Mouse (Mus musculus): ENCODE measurements around the gene Ube2u.

Ube2u gene

DNA sequence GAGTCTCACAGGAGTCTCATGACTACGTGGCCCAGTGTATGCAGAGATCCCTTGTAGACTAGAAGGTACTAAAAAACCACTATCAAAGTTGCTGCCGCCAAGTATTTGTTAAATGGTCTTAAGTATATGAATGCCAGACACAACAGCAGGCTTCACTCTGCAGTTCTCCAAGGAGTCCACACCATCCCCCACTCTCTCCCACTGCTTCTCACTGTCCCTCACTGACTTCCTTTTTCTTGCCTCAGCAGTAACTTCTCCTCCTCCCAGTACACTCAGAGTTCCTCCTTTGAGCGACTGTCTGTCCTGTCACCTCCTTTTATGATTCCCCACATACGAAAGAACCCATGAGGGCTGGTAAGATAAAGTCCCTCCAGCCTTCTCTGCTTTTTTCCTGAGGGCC, 69.3 kb downstream of the Ube2u start:
- no peak for DNase-seq (ENCODE audit: low spot score)

DNA sequence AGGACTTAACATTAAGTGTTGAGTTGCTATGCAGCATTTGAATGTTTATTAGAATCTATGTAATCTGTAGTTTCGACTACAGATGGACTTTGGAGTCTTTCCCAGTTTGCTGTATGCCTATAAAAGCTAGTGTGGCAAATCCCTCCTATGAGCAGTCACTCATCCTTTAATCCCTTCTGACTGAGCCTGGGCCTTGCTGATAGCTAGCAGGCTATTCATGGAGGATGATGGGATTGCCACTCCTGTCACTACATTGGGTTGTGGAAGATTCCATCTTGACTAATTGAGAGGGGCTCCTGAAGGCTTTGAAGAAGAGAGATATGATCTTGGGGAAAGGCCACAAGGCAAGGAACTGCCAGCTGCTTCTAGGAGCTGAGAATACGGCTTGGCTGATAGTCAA, 74.6 kb downstream of the Ube2u start:
- DNase-seq (ENCODE audit: low spot score) = no peak

DNA sequence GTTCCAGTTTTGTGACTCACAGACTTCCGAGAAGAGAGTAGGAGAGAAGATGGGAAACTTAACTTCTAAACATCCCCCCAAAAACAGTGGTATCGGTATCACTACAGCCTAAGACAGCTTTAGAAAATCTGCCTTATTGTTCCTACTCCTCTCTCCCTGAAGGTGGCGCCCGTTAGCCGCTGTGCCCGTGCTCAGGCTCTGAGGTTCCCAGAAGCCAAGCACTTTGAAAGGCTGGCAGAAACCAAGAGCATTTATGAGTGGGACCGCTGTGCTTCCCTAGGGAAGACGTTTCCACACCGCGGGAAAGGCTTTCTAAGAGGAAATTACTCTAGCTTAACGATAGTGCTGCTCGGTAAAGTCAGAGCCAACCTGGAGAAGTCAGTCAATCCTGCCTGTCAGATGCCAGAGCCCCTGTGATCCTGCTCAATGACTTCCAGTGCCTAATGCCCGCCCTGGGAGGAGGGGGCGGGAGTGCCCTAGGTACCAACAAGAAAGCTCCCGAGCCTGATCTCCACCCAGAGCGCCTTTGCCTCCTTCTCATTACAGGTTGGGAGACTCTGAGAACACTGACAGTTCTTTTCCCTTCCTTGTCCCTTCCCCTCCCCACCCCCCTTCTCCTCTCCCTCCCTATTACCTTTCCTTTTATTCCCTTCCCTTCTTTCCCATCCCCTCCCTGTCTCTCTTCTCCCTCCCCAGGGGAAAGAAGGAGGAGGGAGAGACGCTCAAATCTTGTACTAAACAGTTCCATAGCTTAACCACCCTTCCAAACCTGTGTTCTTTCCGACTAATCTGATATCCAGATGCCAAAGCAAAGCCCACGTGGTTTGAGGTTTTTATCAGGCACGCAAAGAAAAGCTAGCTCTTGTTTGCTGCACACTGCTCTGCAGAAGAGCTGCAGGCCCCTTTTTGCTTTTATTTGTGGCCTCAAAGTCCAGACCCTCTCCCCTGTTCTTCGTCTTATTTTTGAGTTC, 109.9 kb downstream of the Ube2u start:
- DNase-seq (ENCODE audit: low spot score) = peak; percentile 73

DNA sequence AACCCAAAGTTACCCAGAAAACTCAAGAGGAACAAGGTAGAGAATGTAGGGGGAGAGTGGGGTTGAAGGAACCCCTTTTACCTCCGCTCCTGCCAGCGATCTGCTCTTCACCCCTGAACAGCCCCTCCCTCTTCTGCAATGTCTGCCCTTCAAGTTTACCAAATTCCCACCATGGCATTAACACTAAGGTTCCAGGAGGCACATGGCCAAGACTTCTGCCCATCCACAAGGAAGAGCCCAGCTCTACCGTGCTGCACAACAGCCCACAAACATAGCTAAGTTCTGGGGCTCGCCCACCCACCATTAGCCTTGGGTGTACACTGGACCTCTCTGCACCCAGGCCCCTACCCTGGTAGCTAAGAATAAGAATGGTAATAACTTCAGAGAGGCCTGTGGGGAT, 117.1 kb downstream of the Ube2u start:
- DNase-seq (ENCODE audit: low spot score) = no peak

DNA sequence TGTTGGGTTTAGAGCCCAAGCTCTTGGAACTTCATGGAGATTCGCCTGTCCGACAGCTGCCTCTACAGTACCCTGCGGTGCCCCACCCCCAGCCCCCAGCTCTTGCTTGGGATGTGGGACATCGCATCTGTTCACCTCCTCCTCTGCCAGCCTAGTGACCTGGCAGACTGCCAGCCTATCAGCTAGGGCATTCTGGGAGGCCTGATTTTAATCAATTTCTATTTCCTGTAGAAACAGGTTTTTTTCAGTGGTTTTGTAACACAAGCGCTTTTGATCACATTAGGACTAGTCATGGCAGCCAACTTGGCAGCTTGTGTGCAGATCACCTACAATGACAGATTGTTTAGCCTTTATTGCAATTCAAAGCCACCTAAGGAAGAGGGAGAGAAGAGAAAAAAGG, 118.0 kb downstream of the Ube2u start:
- no peak for DNase-seq (ENCODE audit: low spot score)

DNA sequence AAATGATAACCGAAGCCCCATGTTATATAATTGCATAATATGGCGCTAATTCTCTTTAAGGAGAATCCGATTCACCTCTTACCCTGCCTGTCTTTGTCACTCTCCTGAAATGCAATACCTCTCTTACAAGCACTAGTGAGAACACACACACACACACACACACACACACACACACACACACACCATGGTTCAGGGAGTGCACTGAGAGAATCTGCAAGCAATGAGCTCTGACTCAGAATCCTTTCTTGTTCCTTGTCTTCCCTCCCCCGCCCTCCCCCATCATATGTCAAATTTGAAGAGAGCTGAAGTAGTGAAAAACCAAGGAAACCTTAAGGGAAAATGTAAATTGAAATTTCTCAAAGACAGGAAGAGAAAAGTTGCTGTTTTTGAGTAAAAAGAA, 118.4 kb downstream of the Ube2u start:
- DNase-seq (ENCODE audit: low spot score) = no peak

All from ovary, postnatal 36 days (tissue).